Mouse (Mus musculus): Measurements from ENCODE around the gene Mccc1. TPM values are rescaled to one million over a fixed set of nuclear protein-coding genes. Genes with fewer than 3 reads are reported as not detected.

Mccc1 gene
- polyA plus RNA-seq, 1 experiment: 12.7 TPM

DNA sequence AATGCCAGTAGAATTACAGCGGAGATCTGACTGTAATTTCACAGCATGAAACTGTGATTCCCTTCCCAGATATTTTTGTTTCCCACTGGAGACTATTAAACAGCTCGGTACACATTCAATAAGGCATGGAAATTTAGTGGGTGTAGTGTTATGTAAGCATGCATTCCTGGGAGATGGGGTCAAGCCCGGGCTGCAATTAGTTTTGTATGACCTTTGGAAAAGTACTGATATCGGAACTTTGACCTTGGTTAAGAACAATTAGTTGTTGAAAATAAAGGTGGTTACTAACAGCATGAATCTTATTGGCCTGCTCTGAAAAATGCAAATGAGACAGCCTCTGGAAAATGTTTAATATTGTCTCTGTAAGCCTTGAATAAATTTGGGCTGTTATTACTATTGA is 30.0 kb downstream of the Mccc1 start:
- Histone ChIP-seq H3K4me3 (no peak overlapping the region), H3K4me2 (ENCODE audit: low read depth) (no peak overlapping the region), H3K27me3 (ENCODE audit: control insufficient read depth, insufficient read depth, insufficient read length) (no peaks in the 10 kb centered on the region), H3ac (ENCODE audit: control insufficient read depth, insufficient read length) (no peak overlapping the region), H3K36me3 (ENCODE audit: control insufficient read depth, insufficient read depth) (no peaks in the 10 kb centered on the region), H3K79me2 (ENCODE audit: control insufficient read depth, insufficient read depth) (no peaks in the 10 kb centered on the region)
- TF ChIP-seq REST (IDR thresholded peaks at IDR 0.05; ENCODE audit: insufficient read depth, insufficient read length): no peak
- no peak for TF ChIP-seq POLR2A (IDR thresholded peaks at IDR 0.05; ENCODE audit: insufficient read length, low read depth)
- no peak for TF ChIP-seq POLR2AphosphoS2 (IDR thresholded peaks at IDR 0.05; ENCODE audit: insufficient read length, low read depth)
- TF ChIP-seq SRF (IDR thresholded peaks at IDR 0.05; ENCODE audit: control insufficient read depth, insufficient read length, low read depth): no peak
- TF ChIP-seq TCF3 (IDR thresholded peaks at IDR 0.05; ENCODE audit: insufficient read length, low read depth): no peak
- TF ChIP-seq TCF12 (IDR thresholded peaks at IDR 0.05; ENCODE audit: insufficient read depth, poor library complexity, severe bottlenecking): no peak

- Histone ChIP-seq H3K27me3 (ENCODE audit: control insufficient read depth, insufficient read depth, insufficient read length) (no peaks in the 10 kb centered on the region), H3K4me2 (ENCODE audit: low read depth) (no peak overlapping the region), H3K79me2 (ENCODE audit: control insufficient read depth, insufficient read depth) (no peaks in the 10 kb centered on the region), H3K4me3 (no peak overlapping the region), H3K36me3 (ENCODE audit: control insufficient read depth, insufficient read depth) (no peaks in the 10 kb centered on the region), H3ac (ENCODE audit: control insufficient read depth, insufficient read length) (no peak overlapping the region)
- no peak for TF ChIP-seq E2F4 (IDR thresholded peaks at IDR 0.05; ENCODE audit: insufficient read depth)
- no peak for TF ChIP-seq CEBPB (IDR thresholded peaks at IDR 0.05; ENCODE audit: insufficient read depth, poor library complexity, severe bottlenecking)
- TF ChIP-seq USF1 (IDR thresholded peaks at IDR 0.05; ENCODE audit: low read depth): no peak
- no peak for TF ChIP-seq MYOD1 (IDR thresholded peaks at IDR 0.05; ENCODE audit: control insufficient read depth in 1 of 3, insufficient read length in 2 of 3, low read depth in 2 of 3)
- no peak for TF ChIP-seq POLR2A (IDR thresholded peaks at IDR 0.05; ENCODE audit: insufficient read length, low read depth)
- no peak for TF ChIP-seq TCF3 (IDR thresholded peaks at IDR 0.05; ENCODE audit: insufficient read length, low read depth)
- TF ChIP-seq MAX (IDR thresholded peaks at IDR 0.05; ENCODE audit: low read depth): no peak
- no peak for TF ChIP-seq MYOG (IDR thresholded peaks at IDR 0.05; ENCODE audit: control insufficient read depth in 1 of 3, insufficient read depth in 1 of 3, insufficient read length in 2 of 3, low read depth in 2 of 3)
- TF ChIP-seq SRF (IDR thresholded peaks at IDR 0.05; ENCODE audit: control insufficient read depth, insufficient read length, low read depth): no peak
- TF ChIP-seq TCF12 (IDR thresholded peaks at IDR 0.05; ENCODE audit: insufficient read depth, poor library complexity, severe bottlenecking): no peak
- no peak for TF ChIP-seq POLR2AphosphoS2 (IDR thresholded peaks at IDR 0.05; ENCODE audit: insufficient read length, low read depth)
Observed at GRCm38 (mm10) chr3:35967366-35967921, 33.0 kb downstream of the Mccc1 start.

GRCm38 (mm10) chr3:35966493-35966892 is 34.0 kb downstream of the Mccc1 start:
- Histone ChIP-seq H3K27me3 (ENCODE audit: control insufficient read depth, insufficient read depth, insufficient read length) (no peaks in the 10 kb centered on the region), H3K4me3 (no peak overlapping the region), H3K79me2 (ENCODE audit: control insufficient read depth, insufficient read depth) (no peaks in the 10 kb centered on the region), H3ac (ENCODE audit: control insufficient read depth, insufficient read length) (no peak overlapping the region), H3K4me2 (ENCODE audit: low read depth) (no peak overlapping the region), H3K36me3 (ENCODE audit: control insufficient read depth, insufficient read depth) (no peaks in the 10 kb centered on the region)
- TF ChIP-seq MYOG (IDR thresholded peaks at IDR 0.05; ENCODE audit: control insufficient read depth in 1 of 3, insufficient read depth in 1 of 3, insufficient read length in 2 of 3, low read depth in 2 of 3): no peak
- no peak for TF ChIP-seq REST (IDR thresholded peaks at IDR 0.05; ENCODE audit: insufficient read depth, insufficient read length)
- TF ChIP-seq MYOD1 (IDR thresholded peaks at IDR 0.05; ENCODE audit: control insufficient read depth in 1 of 3, insufficient read length in 2 of 3, low read depth in 2 of 3): no peak
- no peak for TF ChIP-seq MAX (IDR thresholded peaks at IDR 0.05; ENCODE audit: low read depth)
- no peak for TF ChIP-seq USF1 (IDR thresholded peaks at IDR 0.05; ENCODE audit: low read depth)
- TF ChIP-seq POLR2A (IDR thresholded peaks at IDR 0.05; ENCODE audit: insufficient read length, low read depth): no peak
- TF ChIP-seq POLR2AphosphoS2 (IDR thresholded peaks at IDR 0.05; ENCODE audit: insufficient read length, low read depth): no peak
- TF ChIP-seq TCF12 (IDR thresholded peaks at IDR 0.05; ENCODE audit: insufficient read depth, poor library complexity, severe bottlenecking): no peak
- no peak for TF ChIP-seq CEBPB (IDR thresholded peaks at IDR 0.05; ENCODE audit: insufficient read depth, poor library complexity, severe bottlenecking)
- TF ChIP-seq TCF3 (IDR thresholded peaks at IDR 0.05; ENCODE audit: insufficient read length, low read depth): no peak
- no peak for TF ChIP-seq E2F4 (IDR thresholded peaks at IDR 0.05; ENCODE audit: insufficient read depth)
- TF ChIP-seq SRF (IDR thresholded peaks at IDR 0.05; ENCODE audit: control insufficient read depth, insufficient read length, low read depth): no peak

DNA sequence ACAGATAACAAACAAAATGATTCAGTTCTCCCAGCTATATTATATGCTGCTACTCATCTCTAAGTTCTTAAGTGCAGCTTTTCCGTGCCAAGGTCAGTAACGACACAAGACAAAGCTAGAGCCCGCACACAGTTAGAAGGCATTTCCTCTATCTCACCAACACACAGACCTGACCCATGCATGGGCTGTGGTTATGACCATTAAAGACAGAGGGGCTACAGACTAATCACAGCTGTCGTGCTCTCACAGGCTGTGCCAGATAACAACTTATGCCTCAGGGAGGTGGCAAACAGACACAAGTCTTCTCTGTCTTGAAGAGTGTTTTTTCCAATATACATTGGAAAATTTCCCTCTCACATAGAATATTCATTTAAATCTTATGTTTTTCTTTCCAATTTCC is 35.5 kb downstream of the Mccc1 start:
- Histone ChIP-seq H3K79me2 (ENCODE audit: control insufficient read depth, insufficient read depth) (no peaks in the 10 kb centered on the region), H3K4me2 (ENCODE audit: low read depth) (no peak overlapping the region), H3K4me3 (no peak overlapping the region), H3K36me3 (ENCODE audit: control insufficient read depth, insufficient read depth) (no peaks in the 10 kb centered on the region), H3ac (ENCODE audit: control insufficient read depth, insufficient read length) (no peak overlapping the region), H3K27me3 (ENCODE audit: control insufficient read depth, insufficient read depth, insufficient read length) (no peaks in the 10 kb centered on the region)
- TF ChIP-seq SRF (IDR thresholded peaks at IDR 0.05; ENCODE audit: control insufficient read depth, insufficient read length, low read depth) (no peak), REST (IDR thresholded peaks at IDR 0.05; ENCODE audit: insufficient read depth, insufficient read length) (no peak), POLR2A (IDR thresholded peaks at IDR 0.05; ENCODE audit: insufficient read length, low read depth) (no peak), CEBPB (IDR thresholded peaks at IDR 0.05; ENCODE audit: insufficient read depth, poor library complexity, severe bottlenecking) (no peak), MYOD1 (IDR thresholded peaks at IDR 0.05; ENCODE audit: control insufficient read depth in 1 of 3, insufficient read length in 2 of 3, low read depth in 2 of 3) (no peak), TCF3 (IDR thresholded peaks at IDR 0.05; ENCODE audit: insufficient read length, low read depth) (no peak), E2F4 (IDR thresholded peaks at IDR 0.05; ENCODE audit: insufficient read depth) (no peak), MAX (IDR thresholded peaks at IDR 0.05; ENCODE audit: low read depth) (no peak), MYOG (IDR thresholded peaks at IDR 0.05; ENCODE audit: control insufficient read depth in 1 of 3, insufficient read depth in 1 of 3, insufficient read length in 2 of 3, low read depth in 2 of 3) (no peak), TCF12 (IDR thresholded peaks at IDR 0.05; ENCODE audit: insufficient read depth, poor library complexity, severe bottlenecking) (no peak), USF1 (IDR thresholded peaks at IDR 0.05; ENCODE audit: low read depth) (no peak)
